Mouse (Mus musculus): ENCODE measurements around the gene Reps1.

The Reps1 gene

DNA sequence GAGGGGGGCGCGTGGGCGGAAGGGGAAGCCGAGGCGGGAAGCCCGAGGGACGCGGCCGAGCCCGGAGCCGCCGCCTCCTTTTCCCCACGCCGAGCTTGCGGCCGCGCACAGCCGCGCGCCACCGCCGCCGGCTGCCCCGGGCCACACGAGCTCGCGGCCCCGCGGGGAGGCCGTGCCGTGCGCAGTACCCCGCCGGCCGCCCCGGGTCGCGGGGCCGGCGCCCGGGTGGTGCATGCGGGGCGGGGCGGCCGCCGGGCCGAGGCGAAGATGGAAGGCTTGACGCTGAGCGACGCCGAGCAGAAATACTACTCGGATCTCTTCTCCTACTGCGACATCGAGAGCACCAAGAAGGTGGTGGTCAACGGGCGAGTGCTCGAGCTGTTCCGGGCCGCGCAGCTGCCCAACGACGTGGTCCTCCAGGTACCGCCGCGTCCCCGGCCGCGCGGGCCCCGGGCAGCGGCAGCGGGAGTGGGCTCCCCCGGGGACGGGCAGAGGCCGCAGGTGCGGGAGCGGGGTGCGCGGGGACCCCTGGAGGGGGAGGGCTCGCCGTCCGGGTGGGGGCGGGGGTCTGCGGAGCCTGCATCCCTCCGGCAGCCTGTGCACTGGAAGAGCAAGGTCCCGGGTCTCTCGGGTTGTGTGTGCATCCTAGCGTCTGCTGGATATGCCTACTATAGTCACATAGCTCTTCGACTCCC lies at the start of gene Reps1:
Gene Reps1 (plus strand): TSS at position 166 of the 695 bp plus-strand sequence.
- in situ Hi-C loops (cut with MboI; ENCODE audit: low sequenced_read_pairs) = no loop called here

DNA sequence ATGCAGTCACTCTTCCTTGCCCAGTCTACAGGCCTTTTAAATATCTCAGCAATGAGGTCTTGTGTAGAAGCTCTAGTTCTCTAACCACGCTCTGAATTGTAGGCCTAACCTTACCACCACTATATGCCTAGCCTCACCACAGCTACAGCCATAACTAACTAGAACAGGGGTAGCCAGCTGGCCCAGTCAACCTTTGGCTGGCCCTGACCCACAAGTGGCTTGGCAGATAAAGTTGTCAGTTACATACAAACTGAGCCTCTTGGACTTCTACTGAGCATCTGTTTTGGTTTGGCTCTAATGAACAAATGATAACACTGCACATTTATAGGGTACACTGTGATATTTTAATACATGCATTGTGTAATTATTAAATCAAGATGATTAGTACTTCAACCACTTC lies 48.9 kb upstream of the Reps1 start:
- in situ Hi-C loops (cut with MboI; ENCODE audit: low sequenced_read_pairs) = no loop called here

DNA sequence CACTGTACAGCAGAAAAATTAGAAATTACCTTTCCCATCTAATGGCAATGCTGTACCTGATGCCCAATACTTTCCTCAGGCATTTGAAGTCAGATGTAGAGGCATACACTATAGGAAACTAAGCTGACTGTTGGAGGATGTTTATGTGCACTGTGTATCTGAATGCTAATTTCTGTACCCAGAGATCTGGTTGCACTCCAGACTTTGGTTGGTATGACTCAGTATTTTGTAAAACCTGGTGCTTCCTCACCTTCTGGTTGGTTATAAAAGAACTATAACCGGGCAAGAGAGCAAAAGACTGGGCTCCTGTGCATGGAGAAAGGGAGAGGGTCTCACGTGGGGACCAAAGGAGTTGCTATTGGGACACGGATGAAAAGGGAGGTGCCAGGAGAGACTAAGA lies 48.4 kb upstream of the Reps1 start:
- in situ Hi-C loops (cut with MboI; ENCODE audit: low sequenced_read_pairs) = no loop called here

DNA sequence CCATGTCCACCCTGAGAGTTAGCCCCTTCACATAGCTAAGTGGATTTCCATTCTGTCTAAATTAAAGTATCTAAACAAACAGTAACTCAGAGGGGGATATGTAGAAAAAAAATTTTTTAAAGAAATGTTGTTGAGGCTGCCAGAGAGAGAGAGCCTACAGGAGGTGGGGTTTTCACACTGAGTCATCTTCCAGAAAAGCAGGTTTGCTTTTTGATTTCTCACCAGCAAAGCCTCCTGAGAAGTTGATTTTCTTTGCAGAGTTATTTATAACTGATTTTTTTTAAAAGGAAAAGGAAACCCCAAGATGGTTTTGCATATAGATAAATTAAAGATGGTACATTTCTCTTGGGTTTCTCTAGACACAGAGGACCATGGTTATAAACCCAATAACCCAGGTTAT lies 47.5 kb upstream of the Reps1 start:
- in situ Hi-C loops (cut with MboI; ENCODE audit: low sequenced_read_pairs) = no loop called here

DNA sequence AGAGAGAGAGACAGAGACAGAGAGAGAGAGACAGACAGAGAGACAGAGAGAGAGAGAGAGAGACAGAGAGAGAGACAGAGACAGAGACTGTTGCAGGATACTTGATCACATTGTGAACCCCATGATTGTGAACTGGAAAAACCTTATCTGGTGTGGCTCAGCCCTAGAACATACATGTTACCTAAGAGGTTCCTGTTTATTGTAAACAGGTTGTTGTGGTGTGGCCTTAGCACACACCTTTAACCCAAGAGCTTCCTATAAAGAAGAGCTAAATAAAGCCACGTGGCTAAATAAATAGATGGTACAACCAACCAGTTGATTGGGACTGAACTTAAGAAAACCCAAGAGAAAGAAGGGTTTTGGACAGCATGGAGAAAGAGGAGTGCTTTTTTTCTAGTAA lies 45.9 kb upstream of the Reps1 start:
- in situ Hi-C loops (cut with MboI; ENCODE audit: low sequenced_read_pairs) = no loop called here

DNA sequence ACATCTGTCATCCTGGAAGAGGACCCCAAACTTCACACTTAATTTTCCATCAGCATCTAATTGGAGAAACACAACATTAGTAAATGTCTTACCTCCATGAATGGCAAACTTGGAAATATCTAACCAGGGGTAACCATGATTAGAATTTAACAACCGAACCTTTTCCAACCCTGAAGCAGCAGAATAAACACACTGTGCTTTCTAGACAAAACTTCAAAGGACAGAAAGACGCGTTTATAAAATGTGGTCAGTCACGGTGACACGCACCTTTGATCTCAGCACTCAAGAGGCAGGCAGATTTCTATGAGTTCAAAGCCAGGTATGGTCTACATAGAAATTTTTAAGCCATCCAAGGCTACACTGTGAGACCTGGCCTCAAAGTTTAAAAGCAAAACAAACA lies 43.9 kb upstream of the Reps1 start:
- in situ Hi-C loops (cut with MboI; ENCODE audit: low sequenced_read_pairs) = no loop called here

DNA sequence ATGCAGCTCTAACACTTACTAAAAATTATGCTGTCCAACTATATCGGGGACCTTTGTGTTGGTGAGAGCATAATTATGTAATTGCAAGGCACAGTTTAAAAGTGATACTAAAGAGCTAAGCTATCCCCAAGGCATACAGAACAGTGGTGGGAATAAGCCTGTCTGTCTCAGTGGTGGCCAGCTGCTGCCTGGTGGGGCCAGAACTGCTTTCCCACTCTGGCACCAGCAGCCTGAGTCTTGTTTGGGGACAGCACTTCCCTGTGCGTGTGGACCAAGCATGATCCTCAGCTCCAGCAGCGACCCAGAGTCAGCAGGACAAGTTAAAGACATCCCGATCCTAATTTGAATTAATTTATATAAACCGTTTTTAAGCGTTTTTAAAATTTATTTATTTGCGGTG lies 35.2 kb upstream of the Reps1 start:
- in situ Hi-C loops (cut with MboI; ENCODE audit: low sequenced_read_pairs) = no loop called here

DNA sequence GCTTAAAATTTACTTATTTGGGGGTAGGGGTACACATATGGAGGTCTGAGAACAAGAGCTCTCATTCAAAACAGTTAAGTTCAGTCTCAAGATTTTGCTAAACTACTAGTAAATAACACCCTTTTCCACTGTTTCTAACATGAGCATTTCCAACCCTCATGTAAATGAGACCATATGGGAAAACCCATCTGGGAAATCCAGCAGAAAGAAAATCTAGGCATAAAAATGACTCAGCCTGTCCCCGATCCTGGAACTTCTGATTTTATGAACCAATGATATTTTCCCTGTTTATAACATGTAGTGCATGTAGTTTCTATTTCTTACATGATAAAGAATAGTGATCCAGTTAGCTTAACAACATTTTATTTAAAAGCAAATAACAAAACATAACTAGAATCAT lies 34.8 kb upstream of the Reps1 start:
- in situ Hi-C loops (cut with MboI; ENCODE audit: low sequenced_read_pairs) = no loop called here

DNA sequence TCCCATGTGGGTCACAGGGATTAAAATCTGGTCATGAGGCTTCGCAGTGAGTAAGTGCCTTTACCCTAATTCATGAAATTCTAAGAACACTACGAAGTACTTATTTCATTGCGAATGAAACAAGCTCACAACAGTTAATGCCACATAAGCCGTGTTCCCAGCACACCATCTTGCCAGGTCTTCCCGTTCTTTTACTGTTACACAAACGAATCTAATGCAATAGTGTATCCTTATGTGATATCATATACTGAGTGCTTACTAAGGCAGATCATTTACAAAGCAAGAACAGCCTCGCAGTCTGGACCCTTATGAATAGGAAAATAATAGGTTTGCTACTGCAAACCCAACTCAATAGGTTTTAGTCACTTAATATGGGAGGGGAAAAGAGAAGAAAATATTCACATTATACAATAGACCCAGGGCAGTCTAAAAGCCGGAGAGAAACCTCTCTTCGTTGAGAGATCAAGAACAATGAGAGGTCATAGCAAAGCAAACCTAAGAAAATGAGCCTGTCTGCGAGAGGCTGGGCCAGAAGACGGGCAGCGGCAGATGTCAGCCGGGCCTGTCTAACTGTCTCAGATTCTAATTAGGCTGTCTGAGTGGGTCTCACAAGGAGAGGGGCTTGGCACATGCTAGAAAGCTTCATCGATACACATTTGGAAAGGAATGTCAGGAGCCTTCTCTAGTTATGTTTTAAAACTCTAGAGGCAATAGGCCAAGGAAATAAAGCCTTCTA lies 33.9 kb upstream of the Reps1 start:
- in situ Hi-C loops (cut with MboI; ENCODE audit: low sequenced_read_pairs) = no loop called here

DNA sequence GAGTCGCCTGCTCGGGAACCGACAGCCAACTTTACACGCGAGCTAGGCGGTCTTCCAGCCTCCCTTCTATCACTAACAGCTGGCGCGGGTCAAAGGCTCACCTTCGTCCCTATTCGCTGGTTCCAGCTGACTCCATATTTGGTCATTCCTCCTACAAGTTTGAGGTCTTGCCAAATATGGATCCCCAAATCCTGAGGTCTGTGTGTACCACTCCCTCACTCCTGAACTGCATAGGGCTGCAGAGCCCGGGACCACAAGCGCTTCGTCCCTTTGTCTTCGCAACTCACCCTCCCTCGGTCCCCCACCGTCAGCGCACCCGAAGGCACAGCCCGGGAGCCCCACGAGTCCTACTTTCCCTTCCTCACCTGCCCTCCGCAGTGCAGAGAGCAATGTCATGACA lies 33.3 kb upstream of the Reps1 start:
- in situ Hi-C loops (cut with MboI; ENCODE audit: low sequenced_read_pairs) = no loop called here

DNA sequence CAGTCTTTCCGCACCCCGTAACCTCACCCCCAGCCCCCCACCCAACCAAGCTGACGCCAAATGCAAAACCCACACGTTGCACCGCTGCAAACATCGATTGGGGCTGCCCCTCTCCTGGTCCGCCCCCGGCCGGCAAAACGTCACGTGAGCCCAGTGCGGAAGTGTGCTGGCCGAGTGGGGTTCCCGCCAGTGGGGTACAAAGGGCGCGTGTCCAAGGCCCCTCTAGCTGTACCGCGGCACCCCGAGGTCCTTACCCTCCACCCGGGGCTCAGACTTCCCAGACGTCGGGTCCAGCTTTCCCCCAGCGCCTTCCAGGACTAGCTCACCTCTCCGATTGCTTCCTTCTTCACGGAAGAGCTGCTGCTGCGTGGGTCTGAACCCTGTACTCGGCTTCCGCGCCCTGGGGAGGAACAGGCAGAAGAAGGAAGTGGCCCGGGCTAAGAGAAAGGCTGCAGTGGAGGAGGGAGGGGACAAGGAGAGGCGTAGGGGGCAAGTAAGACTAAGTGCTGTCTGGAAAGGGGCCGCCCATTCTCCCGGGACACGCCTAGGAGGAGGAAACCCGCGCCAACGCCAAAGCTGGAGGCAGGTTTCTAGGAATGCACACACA lies 32.8 kb upstream of the Reps1 start, which contains the start of gene Abracl:
Gene Abracl (minus strand): TSS at position 548 of the 607 bp plus-strand sequence.
- in situ Hi-C loops (cut with MboI; ENCODE audit: low sequenced_read_pairs) = no loop called here

DNA sequence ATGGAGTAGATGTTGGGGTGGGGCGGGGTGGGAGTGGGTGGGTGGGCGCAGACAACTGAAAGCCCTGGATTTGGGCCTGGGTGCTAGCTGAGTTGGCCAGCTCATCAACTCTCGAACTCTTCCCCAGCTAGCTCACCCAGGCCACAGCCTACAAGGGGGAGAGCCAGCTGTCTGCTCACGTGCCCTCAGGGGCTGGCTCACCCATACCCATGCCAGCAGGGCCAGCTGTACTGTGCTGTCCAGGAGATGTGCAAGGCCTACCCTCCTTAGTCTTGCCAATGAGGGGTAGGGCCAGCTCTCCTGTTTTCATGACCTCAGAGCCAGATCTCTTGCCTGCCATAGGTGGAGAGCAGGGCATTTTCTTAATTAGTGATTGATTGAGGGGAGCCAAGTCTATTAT lies 21.3 kb upstream of the Reps1 start:
- in situ Hi-C loops (cut with MboI; ENCODE audit: low sequenced_read_pairs) = no loop called here

DNA sequence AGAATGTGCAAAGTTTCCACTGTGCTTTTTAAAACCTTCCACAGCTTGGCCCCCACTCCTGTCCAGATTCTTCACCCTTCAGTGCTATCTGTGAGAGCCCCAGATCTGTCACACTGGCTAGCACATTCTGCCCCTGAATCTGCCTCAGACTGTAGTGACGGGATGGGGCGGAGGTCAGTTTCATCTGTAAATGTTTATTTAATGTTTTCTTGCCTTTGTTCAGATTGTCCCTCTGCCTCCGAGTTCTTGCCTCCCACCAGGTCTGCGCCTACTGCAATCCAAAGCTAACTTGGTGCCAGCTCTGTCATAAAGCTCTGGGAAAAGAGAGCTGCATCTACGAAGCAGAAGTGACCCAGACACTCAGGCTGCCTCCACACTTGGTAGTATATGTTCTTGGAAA lies 18.8 kb upstream of the Reps1 start:
- in situ Hi-C loops (cut with MboI; ENCODE audit: low sequenced_read_pairs) = no loop called here

DNA sequence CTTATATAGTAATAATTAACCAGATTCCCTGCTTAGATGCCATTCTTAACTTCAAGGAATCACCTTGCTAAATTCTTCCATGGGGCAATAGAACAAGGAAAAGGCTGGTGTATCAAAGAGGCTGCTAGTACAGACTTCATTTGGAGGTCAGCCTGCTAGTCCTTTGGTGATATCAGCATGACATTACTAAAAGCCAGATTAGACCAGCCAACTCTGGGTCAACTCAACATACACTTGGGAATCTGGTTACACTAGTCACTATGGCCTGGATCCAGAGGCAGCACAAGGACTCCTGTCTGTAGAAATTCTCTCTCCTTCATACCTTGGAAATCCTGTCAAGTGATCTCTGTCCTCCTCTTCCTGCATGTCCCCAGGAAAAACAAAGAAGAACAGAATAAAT lies 9.3 kb upstream of the Reps1 start:
- in situ Hi-C loops (cut with MboI; ENCODE audit: low sequenced_read_pairs) = no loop called here

DNA sequence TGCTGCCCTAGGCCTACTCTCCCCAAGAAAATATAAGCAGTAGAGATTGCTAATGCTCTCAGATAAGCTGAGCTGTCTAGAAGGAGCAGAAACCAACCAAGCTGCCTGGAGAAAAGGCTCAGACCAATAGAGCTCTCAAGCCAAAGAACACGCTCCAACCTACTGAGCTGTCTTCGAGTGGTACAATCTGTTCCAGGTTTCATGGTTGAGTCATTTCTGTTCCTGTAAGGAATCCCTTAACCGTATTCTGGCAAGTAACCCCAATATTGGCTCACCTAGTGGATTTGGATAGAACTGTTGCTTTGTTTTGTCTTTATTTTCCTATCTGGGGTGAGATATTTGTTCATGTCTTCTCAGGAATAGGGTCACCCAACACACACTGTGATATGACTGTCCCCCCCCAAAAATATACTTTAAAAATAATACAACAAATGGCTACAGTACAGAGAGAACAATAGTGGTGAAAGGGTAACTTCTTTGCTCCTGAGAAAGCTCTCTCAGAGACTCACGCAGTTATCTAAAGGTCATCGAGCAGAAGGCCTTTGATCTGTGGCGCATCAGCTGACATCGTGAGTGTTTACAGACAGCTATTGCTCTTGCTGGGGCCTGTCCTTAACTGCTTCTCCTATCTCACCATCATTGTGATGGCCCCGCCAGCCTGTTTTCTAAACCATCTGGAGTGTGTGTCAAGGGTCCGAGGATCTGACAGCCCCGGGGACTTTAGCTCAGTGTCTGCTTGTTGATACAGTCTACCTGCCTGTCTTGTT lies 8.1 kb upstream of the Reps1 start:
- in situ Hi-C loops (cut with MboI; ENCODE audit: low sequenced_read_pairs) = no loop called here

DNA sequence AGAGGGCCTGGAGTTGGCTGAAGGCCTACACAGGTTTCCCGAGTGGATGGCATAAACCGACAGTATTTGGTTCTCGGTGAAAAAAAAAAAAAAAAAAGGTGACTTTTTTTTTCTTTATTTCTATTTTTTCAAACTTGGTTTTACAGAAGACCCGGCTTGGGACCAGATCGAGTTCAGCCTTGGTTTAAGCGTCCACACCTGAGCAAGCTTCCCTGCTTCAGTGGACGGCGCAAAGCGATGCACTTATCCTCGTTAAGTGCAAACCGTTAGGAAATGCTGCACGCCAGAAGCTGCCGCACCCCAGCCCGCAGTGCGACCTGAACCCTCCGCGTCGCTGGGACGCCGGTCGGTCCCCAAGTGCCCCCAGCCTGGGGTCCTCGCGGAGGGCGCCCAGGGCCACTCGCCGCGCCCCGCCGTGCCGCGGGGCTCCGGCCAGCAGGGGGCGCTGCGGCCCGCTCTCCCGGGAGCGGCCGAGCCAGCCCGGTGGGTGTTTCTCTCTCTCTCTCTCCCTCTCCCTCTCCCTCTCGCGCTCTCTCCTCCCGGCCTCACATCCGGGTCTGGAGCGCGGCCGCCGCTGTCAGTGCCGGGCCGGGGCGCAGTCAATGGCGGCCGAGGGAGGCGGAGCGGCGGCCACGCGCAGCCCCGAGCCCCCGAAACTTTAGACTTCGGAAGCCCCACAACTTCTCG lies 509 bp upstream of the Reps1 start:
- in situ Hi-C loops (cut with MboI; ENCODE audit: low sequenced_read_pairs) = no loop called here

DNA sequence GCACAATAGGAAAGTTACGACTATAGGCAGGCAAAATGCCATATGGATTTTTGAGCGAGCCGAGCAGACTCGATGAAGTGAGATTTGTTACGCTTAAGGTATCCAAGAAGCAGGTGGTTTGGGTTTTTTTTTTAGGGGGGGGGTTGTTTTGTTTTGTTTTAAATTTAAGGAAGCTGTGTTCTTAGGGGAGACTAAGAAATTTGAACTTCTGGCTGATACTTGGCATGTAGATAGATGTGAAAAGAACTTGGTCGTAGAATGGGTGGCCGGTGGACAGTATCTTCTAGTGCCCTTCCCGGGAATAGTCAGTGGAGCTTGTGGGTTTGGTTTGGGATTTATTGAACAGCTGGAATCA lies 707 bp downstream of the Reps1 start:
- in situ Hi-C loops (cut with MboI; ENCODE audit: low sequenced_read_pairs) = no loop called here

DNA sequence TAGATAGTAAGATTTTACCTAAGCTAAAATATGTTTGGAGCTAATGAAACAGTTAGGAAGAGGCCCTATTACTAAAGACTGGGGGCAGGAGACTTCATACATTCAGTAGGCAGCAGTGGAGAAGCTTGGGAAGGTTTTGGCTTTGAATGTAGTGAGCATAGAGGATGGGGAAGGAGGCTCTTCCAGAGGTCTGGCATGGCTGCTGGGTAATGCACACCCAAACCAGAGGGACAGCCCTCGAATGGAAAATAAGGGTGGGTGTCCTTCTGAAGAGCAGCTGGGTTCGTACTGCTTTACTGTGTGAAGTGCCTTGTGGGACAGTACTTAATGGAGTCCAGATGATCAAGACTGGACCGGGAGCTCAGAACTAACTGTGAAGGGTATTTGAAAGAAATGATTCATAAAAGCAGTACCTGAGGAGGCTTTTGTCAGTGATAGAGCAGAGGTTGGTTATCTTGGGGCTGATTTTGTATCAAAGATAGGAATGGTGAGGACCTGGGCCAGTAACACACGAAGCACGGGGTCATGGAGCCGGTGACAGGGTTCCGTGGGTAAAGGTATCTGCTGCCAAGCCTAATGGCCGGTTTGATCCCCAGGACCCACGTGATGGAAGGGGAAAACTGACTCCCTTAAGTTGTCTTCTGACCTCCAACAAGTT lies 3.1 kb downstream of the Reps1 start:
- in situ Hi-C loops (cut with MboI; ENCODE audit: low sequenced_read_pairs) = no loop called here

DNA sequence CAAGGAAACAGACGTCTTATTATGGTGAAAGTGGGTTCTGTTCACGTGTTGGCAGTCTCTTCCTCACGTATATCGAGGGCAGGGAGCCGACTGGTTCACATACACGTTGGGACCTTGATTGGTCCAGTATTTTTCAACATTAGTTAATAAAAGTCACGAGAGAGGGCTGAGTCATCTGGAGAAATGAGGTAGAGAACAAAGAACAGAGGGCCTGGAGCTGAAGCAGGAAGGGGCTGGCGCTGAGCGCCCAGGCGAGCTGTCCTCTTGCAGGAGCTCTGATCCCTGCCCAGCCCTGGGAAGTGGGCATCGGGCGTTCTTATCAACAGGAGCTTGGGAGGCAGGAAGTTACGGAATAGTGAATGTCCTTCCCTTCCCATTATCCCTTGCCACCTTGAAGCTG lies 4.1 kb downstream of the Reps1 start:
- in situ Hi-C loops (cut with MboI; ENCODE audit: low sequenced_read_pairs) = no loop called here

DNA sequence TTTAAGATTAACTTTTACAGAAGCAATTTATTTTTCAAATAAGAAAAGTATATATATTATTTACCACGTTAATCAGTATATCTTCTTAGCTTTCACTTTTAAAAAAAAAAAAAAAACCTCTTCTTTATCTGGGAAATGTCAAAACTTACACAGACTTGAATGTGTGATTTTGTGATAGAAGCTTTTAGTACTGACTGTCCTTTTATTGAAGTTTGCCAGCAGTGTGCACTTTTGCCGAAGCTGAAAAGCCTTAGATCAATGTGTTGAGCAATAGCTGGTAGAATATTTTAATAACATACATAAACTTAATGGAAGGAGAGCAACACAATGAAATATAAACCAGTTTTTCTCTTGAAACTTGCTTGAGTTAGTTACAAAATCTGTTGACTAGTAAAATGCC lies 5.1 kb downstream of the Reps1 start:
- in situ Hi-C loops (cut with MboI; ENCODE audit: low sequenced_read_pairs) = no loop called here

Data from CH12F3 (cell line).